Mouse (Mus musculus) C2C12 (cell line): ENCODE data around the gene Vamp8. TPM values are rescaled to one million over a fixed set of nuclear protein-coding genes. Genes with fewer than 3 reads are reported as not detected.

Source experiments
- H3K27me3 ChIP-seq: one replicate; pipeline ENCODE4 v1.6.1; 2011; ENCODE audit not compliant: control insufficient read depth, insufficient read depth, insufficient read length
- H3K36me3 ChIP-seq: one replicate; pipeline ENCODE4 v1.6.1; 2011; ENCODE audit not compliant: control insufficient read depth, insufficient read depth
- H3K4me3 ChIP-seq: one replicate; pipeline ENCODE4 v1.5.1; 2011; ENCODE audit warnings: mild to moderate bottlenecking, control low read depth; ENCODE audit not compliant: poor library complexity, insufficient read depth, severe bottlenecking
- H3K79me2 ChIP-seq: one replicate; pipeline ENCODE4 v1.6.1; 2011; ENCODE audit not compliant: control insufficient read depth, insufficient read depth
- H3K79me3 ChIP-seq: one replicate; pipeline ENCODE4 v1.6.1; 2011; ENCODE audit warnings: low read depth, control low read depth
- H3ac ChIP-seq: one replicate; pipeline ENCODE3; 2011; ENCODE audit warnings: low read depth; ENCODE audit not compliant: control insufficient read depth, insufficient read length
- CEBPB ChIP-seq: IDR thresholded peaks from one replicate; pipeline ENCODE4 v1.6.1; 2011; ENCODE audit warnings: low read depth, mild to moderate bottlenecking, control low read depth, moderate library complexity
- CTCF ChIP-seq: IDR thresholded peaks from one replicate; pipeline ENCODE4 v1.5.1; 2011; ENCODE audit not compliant: control insufficient read depth, insufficient read depth, insufficient read length
- FOSL1 ChIP-seq: IDR thresholded peaks from one replicate; pipeline ENCODE4 v1.8.0; 2011; ENCODE audit warnings: mild to moderate bottlenecking, low read length; ENCODE audit not compliant: poor library complexity, insufficient read depth, severe bottlenecking
- MAX ChIP-seq: IDR thresholded peaks from one replicate; pipeline ENCODE4 v1.6.1; 2011; ENCODE audit warnings: mild to moderate bottlenecking, control low read depth
- MYOD1 ChIP-seq: IDR thresholded peaks from one replicate; pipeline ENCODE4 v1.6.1; 2011; ENCODE audit warnings: low read depth; ENCODE audit not compliant: control insufficient read depth, insufficient read length
- MYOG ChIP-seq: IDR thresholded peaks from one replicate; pipeline ENCODE4 v1.6.1; 2011; ENCODE audit not compliant: control insufficient read depth, insufficient read length; ENCODE audit errors: extremely low read depth
- USF1 ChIP-seq: IDR thresholded peaks from one replicate; pipeline ENCODE4 v1.6.1; 2011; ENCODE audit warnings: low read depth, mild to moderate bottlenecking, control low read depth, moderate library complexity
- polyA plus RNA-seq: library from polyadenylated mRNA; unstranded; fragments of >200 nt; fragmentation: generic; extraction: Trizol; gene quantifications from one replicate; pipeline ENCODE4 v1.2.1, GENCODE M21; 2012; ENCODE audit warnings: missing spikeins

Gene Vamp8
- polyA plus RNA-seq, 1 experiment = 147 TPM

DNA sequence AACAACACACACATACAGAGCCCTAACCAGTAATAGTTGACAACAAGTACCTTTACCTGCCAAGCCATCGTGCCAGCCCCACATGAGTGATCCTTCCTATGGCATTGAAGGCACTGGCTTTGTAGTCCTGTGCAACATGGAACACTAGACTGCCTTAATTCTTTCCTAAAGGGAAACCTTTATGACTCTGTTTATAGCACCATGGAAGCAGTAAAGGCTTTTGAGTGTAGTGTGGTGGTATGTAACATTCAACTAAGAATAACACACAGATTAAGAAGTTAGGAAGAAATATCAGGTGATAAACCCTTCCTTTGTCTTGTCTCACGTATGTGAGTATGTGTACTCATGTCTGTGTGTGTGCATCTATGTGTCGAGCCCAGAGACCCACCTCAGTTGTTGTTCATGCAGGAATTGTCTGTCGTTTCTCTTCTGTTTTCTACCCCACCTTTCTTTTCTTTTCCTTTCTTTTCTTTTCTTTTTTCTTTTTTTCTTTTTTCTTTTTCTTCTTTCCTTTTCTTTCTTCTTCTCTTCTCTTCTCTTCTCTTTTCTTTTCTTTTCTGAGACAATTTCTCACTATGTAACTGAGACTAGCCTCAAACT, 23.6 kb downstream of the Vamp8 start, which contains the start of gene Rnf181:
Gene Rnf181, minus strand, starts transcription at position 113 of the 600 bp plus-strand sequence.
- H3K79me2 ChIP-seq = peaks cover 2% of the 10 kb centered on the region
- no peak within 1 kb of the TSS for H3K4me3 ChIP-seq
- H3K27me3 ChIP-seq = no peaks in the 10 kb centered on the region
- H3K36me3 ChIP-seq = no peaks in the 10 kb centered on the region
- H3ac ChIP-seq = no peak within 1 kb of the TSS
- H3K79me3 ChIP-seq = peaks cover 2% of the 10 kb centered on the region
- TF ChIP-seq MYOD1 = no peak
- TF ChIP-seq MYOG = no peak
- TF ChIP-seq CTCF = no peak
- no peak for TF ChIP-seq FOSL1
- TF ChIP-seq USF1 = no peak
- no peak for TF ChIP-seq CEBPB
- no peak for TF ChIP-seq MAX

- Histone ChIP-seq H3K27me3 (no peaks in the 10 kb centered on the region), H3K36me3 (no peaks in the 10 kb centered on the region), H3K79me2 (peaks cover 8% of the 10 kb centered on the region), H3K79me3 (peaks cover 9% of the 10 kb centered on the region), H3K4me3 (no peak overlapping the region), H3ac (no peak overlapping the region)
- TF ChIP-seq CTCF (no peak), FOSL1 (no peak), MAX (no peak), MYOG (no peak), CEBPB (no peak), MYOD1 (no peak), USF1 (no peak)
Measured at GRCm38 (mm10) chr6:72366304-72366703, 24.2 kb downstream of the Vamp8 start.

GRCm38 (mm10) chr6:72364985-72365384, 25.5 kb downstream of the Vamp8 start:
- Histone ChIP-seq H3K36me3 (peaks cover 10% of the 10 kb centered on the region), H3ac (no peak overlapping the region), H3K4me3 (no peak overlapping the region), H3K79me3 (peaks cover 13% of the 10 kb centered on the region), H3K79me2 (peaks cover 21% of the 10 kb centered on the region), H3K27me3 (no peaks in the 10 kb centered on the region)
- TF ChIP-seq CEBPB (no peak), USF1 (no peak), FOSL1 (no peak), CTCF (no peak), MYOD1 (no peak), MYOG (no peak), MAX (no peak)

- Histone ChIP-seq H3K36me3 (peaks cover 15% of the 10 kb centered on the region), H3K79me3 (peaks cover 13% of the 10 kb centered on the region), H3K79me2 (peaks cover 21% of the 10 kb centered on the region), H3ac (no peak overlapping the region), H3K4me3 (no peak overlapping the region), H3K27me3 (no peaks in the 10 kb centered on the region)
- TF ChIP-seq FOSL1 (no peak), USF1 (no peak), MYOG (no peak), CEBPB (no peak), MYOD1 (no peak), CTCF (peak; percentile 21), MAX (no peak)
Measured at GRCm38 (mm10) chr6:72364009-72364408, 26.5 kb downstream of the Vamp8 start.

DNA sequence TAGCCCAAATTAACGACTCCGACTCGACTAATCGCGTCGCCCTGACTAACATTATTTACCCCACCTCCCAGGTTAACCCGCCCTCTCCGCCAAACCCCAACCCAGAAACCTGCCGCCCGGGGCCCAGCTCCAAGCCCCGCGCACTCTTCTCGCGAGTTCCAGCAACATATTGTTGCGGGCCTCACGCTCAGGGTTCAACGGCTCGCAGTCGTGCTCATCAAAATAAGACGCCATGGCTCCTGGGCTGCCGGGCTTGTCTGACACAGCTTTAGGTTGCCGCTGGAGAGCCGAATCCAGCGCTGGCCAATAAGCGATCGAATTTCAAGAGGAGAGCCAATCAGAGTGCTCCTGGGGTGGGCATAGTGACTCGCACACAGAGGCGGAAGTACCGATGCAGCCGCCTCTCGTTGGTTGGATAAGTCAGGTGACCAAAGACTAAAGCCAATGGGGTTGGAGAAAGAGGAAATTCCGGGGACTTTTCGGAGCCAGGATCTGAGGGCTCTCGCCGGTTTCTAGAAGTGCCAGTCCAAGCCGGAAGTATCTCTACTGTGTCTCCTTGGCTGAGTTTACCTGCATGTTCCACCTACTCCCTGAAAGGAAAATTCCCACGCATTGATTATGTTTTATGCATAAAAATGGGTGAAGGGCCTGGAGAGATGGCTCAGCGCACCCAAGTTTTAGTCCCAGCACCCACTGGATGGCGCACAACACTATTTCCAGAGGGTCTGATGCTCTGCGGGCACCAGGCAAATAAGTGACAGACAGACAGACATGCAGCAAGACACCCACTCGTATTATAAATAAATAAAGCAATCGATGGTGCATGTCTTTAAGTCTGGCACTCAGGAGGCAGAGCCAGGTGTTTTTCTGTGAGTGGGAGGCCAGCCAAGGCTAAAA, 28.1 kb downstream of the Vamp8 start:
- Histone ChIP-seq H3ac (peak overlapping the region; percentile 70), H3K79me3 (peaks cover 13% of the 10 kb centered on the region), H3K36me3 (peaks cover 24% of the 10 kb centered on the region), H3K79me2 (peaks cover 21% of the 10 kb centered on the region), H3K27me3 (no peaks in the 10 kb centered on the region), H3K4me3 (peak overlapping the region; percentile 82)
- TF ChIP-seq FOSL1 (no peak), CTCF (peak; percentile 9), MYOD1 (no peak), MYOG (no peak), CEBPB (no peak), USF1 (peak; percentile 96)
